Mouse (Mus musculus): Measurements from ENCODE around the gene Dock7.
A peak's percentile ranks its signal among the peaks of the same experiment; 100 is the strongest.

Dock7 gene

GRCm38 (mm10) chr4:99120211-99121122, at the start of gene Dock7:
Gene Dock7 (minus strand): TSS chr4:99120915.
- peak; percentile 67 for DNase-seq (ENCODE audit: low read depth, low spot score)

DNA sequence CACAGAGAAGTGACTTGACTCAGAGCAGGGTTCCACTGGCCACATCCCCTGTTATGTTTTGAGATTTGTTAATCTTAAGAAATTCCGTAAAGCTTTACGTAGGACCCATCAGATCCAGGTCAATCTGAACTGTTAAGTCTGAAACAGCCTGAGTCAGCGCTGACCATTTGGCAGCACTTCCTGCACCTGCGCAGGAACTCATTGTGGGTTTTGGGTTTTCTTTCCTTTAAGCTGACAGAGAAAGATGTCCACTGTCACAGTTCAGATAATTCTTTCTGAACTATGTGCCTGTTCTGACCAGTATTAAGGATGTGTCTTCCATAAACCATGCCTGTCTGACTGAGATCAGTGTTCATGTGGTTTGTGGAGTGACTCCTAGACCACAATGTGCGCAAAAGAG, 48.2 kb upstream of the Dock7 start:
- no peak for DNase-seq (ENCODE audit: low read depth, low spot score)

DNA sequence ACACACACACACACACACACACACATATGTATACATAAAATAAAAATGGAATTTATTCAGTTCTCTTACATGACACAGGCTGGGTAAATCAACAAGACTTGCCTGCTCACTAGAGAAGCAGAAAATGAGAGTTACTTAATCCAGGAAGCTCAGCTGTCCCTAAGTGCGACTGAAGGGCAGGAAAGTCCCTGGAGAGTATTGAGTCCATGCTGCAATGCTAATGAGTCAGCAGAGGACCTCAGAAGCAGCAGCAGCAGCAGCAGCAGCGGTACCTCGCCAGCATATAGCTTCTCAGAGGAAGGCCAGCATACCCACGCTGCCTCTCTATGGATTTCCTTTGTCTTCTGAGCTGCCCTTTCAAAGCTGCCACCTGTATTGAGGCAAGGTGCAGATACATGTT, 42.8 kb upstream of the Dock7 start:
- peak; percentile 87 for DNase-seq (ENCODE audit: low read depth, low spot score)

GRCm38 (mm10) chr4:99163001-99163400, 42.3 kb upstream of the Dock7 start:
- no peak for DNase-seq (ENCODE audit: low read depth, low spot score)

GRCm38 (mm10) chr4:99161457-99161971, 40.8 kb upstream of the Dock7 start:
- peak; percentile 70 for DNase-seq (ENCODE audit: low read depth, low spot score)

DNA sequence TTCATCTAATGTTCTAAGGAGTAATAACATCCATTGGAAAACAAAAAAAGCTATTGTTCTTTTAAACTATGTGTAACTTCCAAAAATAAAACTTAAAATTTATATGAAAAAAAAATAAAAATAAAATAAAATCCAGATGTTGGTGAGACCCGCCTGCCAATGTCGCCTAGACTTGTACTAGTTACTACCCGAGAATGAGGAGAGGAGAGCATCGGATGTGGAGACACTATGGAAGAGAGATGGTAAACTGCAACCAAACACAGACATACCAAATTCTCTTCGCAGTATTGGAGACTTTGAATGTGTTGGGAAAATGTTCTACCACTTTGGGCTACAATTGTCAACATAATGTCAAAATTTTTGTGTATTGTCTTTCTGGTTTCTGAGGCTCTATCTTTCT, 40.2 kb upstream of the Dock7 start:
- DNase-seq (ENCODE audit: low read depth, low spot score): no peak

GRCm38 (mm10) chr4:99160414-99160813, 39.7 kb upstream of the Dock7 start:
- DNase-seq (ENCODE audit: low read depth, low spot score): peak; percentile 45

DNA sequence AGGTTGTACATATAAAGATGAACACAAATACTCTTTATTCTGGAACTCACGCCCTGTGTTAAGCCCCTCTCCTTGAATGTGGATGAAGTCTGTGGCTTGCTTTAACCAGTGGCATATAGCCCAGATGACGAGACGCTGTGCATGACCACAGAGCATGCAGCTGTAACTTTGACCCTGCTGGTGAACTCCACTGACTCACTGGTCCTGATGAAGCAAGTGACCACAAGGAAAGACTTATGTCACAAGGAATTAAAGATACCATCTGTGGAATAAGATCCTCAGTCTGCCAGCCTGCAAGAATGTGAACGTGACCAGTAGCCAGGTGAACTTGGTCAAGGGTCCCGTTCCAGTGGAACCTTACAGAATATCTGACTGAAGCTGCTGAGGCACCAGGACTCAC, 37.8 kb upstream of the Dock7 start:
- no peak for DNase-seq (ENCODE audit: low read depth, low spot score)

DNA sequence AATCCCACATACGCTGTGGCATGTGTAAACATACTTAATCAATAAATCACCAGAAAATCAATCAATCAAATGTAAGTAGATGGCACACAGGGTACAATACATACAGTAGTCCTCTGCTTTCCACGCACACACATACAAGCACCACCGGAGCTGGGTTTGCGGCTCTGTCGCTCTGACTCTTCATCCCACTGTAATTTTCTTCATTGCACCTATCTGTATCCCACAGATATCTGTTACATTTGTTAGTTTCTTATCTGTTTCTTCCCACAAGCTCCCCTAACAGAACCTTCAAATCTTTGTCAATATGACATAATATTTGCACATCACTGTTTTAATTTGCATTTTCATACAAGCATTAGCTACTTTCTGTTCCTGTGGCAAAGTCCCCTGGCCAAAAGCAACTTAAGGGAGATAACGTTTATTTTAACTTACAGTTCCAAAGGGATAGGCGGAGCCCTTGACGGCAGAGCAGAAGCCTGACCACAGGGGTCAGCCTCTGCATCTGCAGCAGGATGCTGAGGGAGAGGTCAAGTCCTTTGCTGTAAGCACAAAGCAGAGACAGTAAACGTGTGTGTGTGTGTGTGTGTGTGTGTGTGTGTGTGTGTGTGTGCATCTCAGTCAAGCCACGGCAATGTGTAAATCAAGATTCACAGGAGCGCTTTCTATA, 36.1 kb upstream of the Dock7 start:
- DNase-seq (ENCODE audit: low read depth, low spot score): no peak

- DNase-seq (ENCODE audit: low read depth, low spot score): no peak
Observed at GRCm38 (mm10) chr4:99151885-99152558, 31.3 kb upstream of the Dock7 start.

DNA sequence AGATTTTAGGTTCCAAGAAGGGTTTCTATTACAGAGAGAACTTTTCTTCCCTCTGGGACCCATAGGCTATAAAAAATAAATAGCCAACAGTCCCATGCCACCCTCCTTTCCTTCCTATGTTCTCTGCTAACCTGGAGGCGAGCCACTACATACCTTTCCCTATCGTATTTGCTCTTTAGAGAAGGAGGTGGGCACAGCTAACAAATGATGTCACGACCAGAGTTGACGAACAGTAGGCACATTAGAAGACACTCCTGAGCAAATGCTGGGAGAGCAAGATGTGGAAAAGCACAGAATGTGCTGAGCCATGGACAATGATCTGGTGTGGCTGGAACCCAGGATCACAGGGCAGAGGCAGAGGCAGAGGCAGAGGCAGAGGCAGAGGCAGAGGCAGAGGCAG, 30.7 kb upstream of the Dock7 start:
- no peak for DNase-seq (ENCODE audit: low read depth, low spot score)

- DNase-seq (ENCODE audit: low read depth, low spot score): no peak
Observed at GRCm38 (mm10) chr4:99143323-99143722, 22.6 kb upstream of the Dock7 start.

- no peak for DNase-seq (ENCODE audit: low read depth, low spot score)
Observed at GRCm38 (mm10) chr4:99141578-99141977, 20.9 kb upstream of the Dock7 start.

- DNase-seq (ENCODE audit: low read depth, low spot score): no peak
Observed at GRCm38 (mm10) chr4:99141171-99141570, 20.5 kb upstream of the Dock7 start.

DNA sequence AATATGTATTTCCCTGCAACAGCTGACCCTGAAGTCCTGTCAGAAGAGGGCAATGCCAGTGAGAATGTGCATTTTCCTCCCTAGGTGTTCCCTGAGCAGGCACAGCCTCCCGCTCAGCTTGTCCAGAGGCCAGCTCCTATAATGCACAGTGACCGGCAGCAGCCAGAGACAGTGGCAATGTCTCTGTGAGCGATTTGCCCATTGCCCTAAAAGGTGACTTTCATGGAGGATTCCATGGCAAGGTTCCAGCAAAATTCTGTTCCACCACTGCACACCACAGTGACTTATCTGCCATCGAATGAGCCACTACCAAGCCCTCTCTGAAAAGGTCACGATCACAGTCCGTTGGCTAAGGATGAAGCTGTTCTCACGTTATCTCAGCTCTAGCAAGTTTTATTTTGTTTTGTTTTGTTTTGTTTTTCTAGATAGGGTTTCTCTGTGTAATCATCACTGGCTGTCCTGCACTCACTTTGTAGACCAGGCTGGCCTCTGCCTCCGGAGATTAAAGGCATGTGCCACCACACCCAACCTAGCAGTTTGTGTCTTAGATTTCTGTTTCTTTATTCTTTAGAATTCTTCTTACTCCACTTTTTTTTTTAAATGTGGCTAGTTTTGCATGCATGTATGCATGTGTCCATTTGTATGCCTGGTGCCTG, 17.4 kb upstream of the Dock7 start:
- DNase-seq (ENCODE audit: low read depth, low spot score): no peak

DNA sequence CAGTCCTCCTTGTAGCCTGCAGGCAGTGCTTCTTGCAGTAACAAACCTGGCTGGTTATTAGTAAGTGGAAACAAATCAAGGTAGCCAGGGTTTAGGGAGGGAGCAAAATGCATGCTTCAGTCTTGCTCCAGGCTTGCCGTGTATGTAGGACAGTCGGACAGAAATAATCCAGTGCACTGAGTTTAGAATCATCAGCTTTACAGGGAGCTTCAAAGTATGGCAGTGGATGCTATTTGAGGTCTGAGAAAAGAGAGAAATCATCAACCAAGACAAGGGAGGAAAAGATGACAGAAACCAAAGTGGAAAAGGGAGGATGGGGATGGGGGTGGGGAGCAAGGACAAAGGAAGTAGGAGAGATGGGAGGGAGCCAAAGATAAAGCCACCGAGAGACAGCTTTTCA, 13.8 kb upstream of the Dock7 start:
- no peak for DNase-seq (ENCODE audit: low read depth, low spot score)

DNA sequence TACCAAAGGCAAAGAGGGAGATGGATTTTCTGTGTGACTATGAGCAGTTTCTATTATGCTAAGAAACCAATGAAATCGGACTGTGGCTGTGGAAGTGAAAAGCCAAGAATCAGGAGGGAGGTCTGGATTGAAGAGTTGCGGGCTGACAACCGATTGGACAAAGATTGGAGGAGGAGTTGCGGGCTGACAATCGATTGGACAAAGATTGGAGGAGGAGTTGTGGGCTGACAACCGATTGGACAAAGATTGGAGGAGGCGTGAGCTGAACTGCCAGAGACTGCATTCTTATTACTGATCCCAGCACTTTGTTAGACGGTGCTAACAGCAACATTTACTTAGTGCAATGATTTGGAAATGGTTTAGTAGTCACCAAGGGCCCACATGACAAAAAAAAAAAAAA, 12.6 kb upstream of the Dock7 start:
- no peak for DNase-seq (ENCODE audit: low read depth, low spot score)

DNA sequence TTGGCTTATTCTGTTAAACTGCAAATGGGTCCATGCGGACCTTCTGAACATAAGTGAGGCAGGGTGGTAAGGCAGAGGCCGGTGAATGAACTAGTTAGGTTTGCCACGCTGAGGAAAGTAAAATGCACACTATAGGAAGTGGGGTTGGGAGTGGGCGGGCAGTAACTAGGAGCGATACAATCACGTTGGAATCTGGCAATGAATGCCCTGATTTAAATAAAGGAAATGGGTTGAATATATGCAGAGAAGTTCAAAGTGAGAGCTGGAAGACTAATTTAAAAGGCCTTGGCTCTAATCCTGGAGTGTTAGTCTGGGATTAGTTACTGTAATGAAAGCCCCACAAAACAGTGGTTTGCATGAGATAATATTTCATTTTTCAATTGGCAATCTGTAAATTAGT, 12.0 kb upstream of the Dock7 start:
- no peak for DNase-seq (ENCODE audit: low read depth, low spot score)

- DNase-seq (ENCODE audit: low read depth, low spot score): no peak
Observed at GRCm38 (mm10) chr4:99131227-99131653, 10.5 kb upstream of the Dock7 start.

DNA sequence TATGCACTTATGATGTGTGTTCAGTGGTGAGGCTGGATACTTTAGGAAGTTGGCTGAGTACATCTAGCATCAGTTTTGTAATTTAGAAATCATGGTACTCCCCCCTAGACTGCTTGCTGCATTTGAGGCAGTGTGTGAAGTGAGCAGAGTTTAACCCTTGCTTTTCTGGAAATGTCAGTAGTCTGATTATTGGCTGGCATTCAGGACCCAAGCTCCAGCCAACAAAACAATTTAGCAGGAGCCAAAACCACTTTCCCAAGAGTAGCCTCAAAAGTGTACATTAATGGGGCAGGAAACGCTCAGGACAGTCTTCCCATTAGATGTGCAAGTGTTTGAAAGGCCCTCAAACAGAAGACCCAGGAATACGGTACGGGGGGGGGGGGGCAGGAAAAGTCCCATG, 2.8 kb upstream of the Dock7 start:
- no peak for DNase-seq (ENCODE audit: low read depth, low spot score)

DNA sequence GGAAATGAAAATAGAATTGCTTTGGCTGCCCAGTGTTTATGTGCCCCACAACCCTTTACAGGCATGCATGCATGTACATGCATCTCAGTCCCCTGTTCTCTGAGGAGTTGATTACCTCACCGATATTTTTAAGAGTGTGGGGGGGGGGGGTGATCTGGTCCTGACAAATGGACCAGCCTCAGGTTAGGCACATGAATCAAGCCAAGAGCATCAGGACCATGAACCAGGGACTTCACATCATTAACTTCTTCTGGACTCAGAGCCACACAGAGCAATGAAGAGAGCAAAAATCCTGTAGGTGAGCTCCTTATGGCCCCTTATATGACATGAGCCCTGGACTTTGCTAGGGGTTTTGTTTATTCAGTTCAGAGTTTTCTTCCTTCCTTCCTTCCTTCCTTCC, 2.1 kb upstream of the Dock7 start:
- no peak for DNase-seq (ENCODE audit: low read depth, low spot score)

GRCm38 (mm10) chr4:99122047-99122446, 1.3 kb upstream of the Dock7 start:
- no peak for DNase-seq (ENCODE audit: low read depth, low spot score)
